Mouse (Mus musculus) heart, adult 2 months (tissue): ENCODE measurements around the gene Nadsyn1.

Source experiments
- CTCF ChIP-seq: fragments of 200-600 bp; IDR thresholded peaks from 2 replicates; pipeline ENCODE4 v1.8.1; 2022; ENCODE audit warnings: antibody characterized with exemption, mild to moderate bottlenecking, moderate library complexity
- POLR2A ChIP-seq: fragments of 200-500 bp; IDR thresholded peaks from 2 replicates; pipeline ENCODE4 v1.6.1; 2011; ENCODE audit warnings: mild to moderate bottlenecking, low read depth, low read length, control low read depth; ENCODE audit not compliant: insufficient read depth

- TF ChIP-seq POLR2A (no peak), CTCF (no peak)
These were observed 15.2 kb upstream of the Nadsyn1 start for GRCm38 (mm10) chr7:143837705-143838358.
